Mouse (Mus musculus): ENCODE measurements around the gene Maged1.

DNA sequence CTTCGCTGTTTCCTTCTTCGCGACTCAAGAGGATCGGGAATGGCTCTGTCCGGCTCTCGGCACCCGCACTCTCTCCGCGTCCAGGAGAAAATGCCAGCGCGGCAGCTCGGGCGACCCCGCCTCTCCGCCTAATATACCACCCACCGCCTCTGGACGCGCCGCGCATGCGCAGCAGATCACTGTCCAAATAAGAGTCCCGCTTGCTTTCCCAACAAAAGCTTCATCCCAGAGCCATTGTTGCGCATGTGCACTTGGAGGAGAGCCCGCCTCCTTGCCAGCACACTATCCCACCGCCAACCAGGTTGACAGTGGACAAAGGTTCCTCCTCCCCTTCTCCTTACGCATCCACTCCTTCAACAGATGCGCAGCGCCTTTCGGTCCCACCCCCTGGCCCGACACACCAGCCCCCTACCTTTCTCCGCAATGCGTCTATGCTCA, at the start of gene Maged1:
- TF ChIP-seq CTCF (IDR thresholded peaks at IDR 0.05; ENCODE audit: borderline replicate concordance, insufficient read depth, low read length) (no peak), POLR2A (IDR thresholded peaks at IDR 0.05; ENCODE audit: low read depth, low read length) (peak; percentile 95)
